Comparison of ENCODE assay signal across 20 mouse cellular contexts in the genomic region with DNA sequence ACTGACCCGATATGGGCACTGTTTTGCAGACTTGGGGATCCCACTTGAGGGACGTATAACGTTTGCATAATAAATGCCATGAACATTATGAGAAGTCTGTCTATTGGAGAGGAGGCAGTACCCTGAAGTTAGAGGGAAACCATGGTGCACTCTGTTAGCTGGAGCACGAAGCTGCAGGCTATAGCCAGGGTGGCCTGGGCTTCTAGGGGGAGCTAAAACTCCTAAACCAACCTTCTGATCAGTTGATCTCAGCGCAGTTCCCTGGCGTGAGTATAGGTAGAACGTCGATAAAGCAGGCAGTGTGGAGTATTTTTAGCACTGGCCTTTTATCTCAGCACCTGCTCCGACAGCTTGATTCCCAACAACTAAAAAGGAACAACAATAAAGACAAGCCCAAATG. TPM values are rescaled to one million over a fixed set of nuclear protein-coding genes. Genes with fewer than 3 reads are reported as not detected.
A peak's percentile ranks its signal among the peaks of the same experiment; 100 is the strongest.
DNase-seq lines count a peak whose midpoint lies in the region; ATAC-seq and TF ChIP-seq lines count a peak whose summit lies in the region.
"Had no signal": no experiment of that assay in that cellular context is flagged by ENCODE, and none has a peak within 500 bp of the region (broad histone marks: within the 10 kb centered on the region; RNA-seq: fewer than 3 reads in every experiment).

No protein-coding gene starts in this region.

- peak; percentile 17 for DNase-seq in right cerebral cortex, postnatal 25 days
- no peak for DNase-seq in right cerebral cortex, postnatal 36 days (ENCODE audit: low spot score in 2 of 2)
- DNase-seq in thymus, postnatal 10 days (ENCODE audit: low spot score in 2 of 2), result no peak
- no peak for DNase-seq in adrenal gland, postnatal 25 days
- DNase-seq: gastrocnemius, adult 2 months; heart, adult 18-20 months; kidney, adult 11 months; kidney, postnatal 10 days; lung, postnatal 14 days; right cerebral cortex, postnatal 14 days; thymus, postnatal 36 days had no signal

- peak overlapping the region; percentile 91 for H3K4me2 ChIP-seq in hindbrain, embryonic 15.5 days
- H3K4me2 ChIP-seq in hindbrain, embryonic 12.5 days (replicated peaks), result no peak overlapping the region
- H3K4me2 ChIP-seq: limb, embryonic 12.5 days had no signal

- H3K9me3 ChIP-seq in hindbrain, embryonic 15.5 days, result no peaks in the 10 kb centered on the region
- H3K9me3 ChIP-seq in hindbrain, embryonic 12.5 days (replicated peaks), result no peaks in the 10 kb centered on the region
- H3K9me3 ChIP-seq: limb, embryonic 12.5 days; megakaryocyte, embryonic 14.5 days had no signal

- no peaks in the 10 kb centered on the region for H3K36me3 ChIP-seq in hindbrain, embryonic 15.5 days
- H3K36me3 ChIP-seq in hindbrain, embryonic 12.5 days, result no peaks in the 10 kb centered on the region
- H3K36me3 ChIP-seq: limb, embryonic 12.5 days had no signal

- H3K4me3 ChIP-seq in hindbrain, embryonic 15.5 days, result peak overlapping the region; percentile 63; the same call in 1 of the 2 replicates
- no peak overlapping the region for H3K4me3 ChIP-seq in hindbrain, embryonic 12.5 days
- H3K4me3 ChIP-seq in cortical plate, adult 2 months (ENCODE audit: insufficient read depth, low read length), result peak overlapping the region; percentile 92
- peak overlapping the region; percentile 1; the same call in 1 of the 2 replicates for H3K4me3 ChIP-seq in olfactory bulb, adult 2 months (ENCODE audit: insufficient read depth, low read depth, low read length)
- H3K4me3 ChIP-seq: gastrocnemius, adult 2 months; limb, embryonic 12.5 days; megakaryocyte, embryonic 14.5 days had no signal

- no peak for TF ChIP-seq POLR2A in cortical plate, adult 2 months (IDR thresholded peaks at IDR 0.05; ENCODE audit: extremely low read depth, insufficient read depth, low read length)
- TF ChIP-seq POLR2A in olfactory bulb, adult 2 months (IDR thresholded peaks at IDR 0.05; ENCODE audit: insufficient read depth, low read depth, low read length), result no peak

- no peak for TF ChIP-seq CTCF in cortical plate, adult 2 months (IDR thresholded peaks at IDR 0.05; ENCODE audit: extremely low read depth, insufficient read depth, low read length)
- no peak for TF ChIP-seq CTCF in olfactory bulb, adult 2 months (IDR thresholded peaks at IDR 0.05; ENCODE audit: insufficient read depth, low read depth, low read length)

- no peak overlapping the region for H3K27ac ChIP-seq in hindbrain, embryonic 15.5 days (replicated peaks)
- no peak overlapping the region for H3K27ac ChIP-seq in hindbrain, embryonic 12.5 days
- no peak overlapping the region for H3K27ac ChIP-seq in cortical plate, adult 2 months (ENCODE audit: insufficient read depth, low read length)
- no peak overlapping the region for H3K27ac ChIP-seq in olfactory bulb, adult 2 months (ENCODE audit: insufficient read depth, low read depth, low read length)
- H3K27ac ChIP-seq: gastrocnemius, adult 2 months; limb, embryonic 12.5 days; liver, embryonic 14.5 days had no signal

- no peak for ATAC-seq in hindbrain, embryonic 15.5 days (ENCODE audit: low FRiP score, low read depth)
- ATAC-seq in hindbrain, embryonic 12.5 days (ENCODE audit: low FRiP score), result no peak
- ATAC-seq: forebrain, embryonic 16.5 days had no signal

- WGBS in hindbrain, embryonic 15.5 days, result 75% methylated on average over 9 of the region's 9 CpGs
- WGBS in hindbrain, embryonic 12.5 days, result 73% methylated on average over 9 of the region's 9 CpGs
- WGBS in olfactory bulb, adult 2 months, result 52% methylated on average over 9 of the region's 9 CpGs

- H3K9ac ChIP-seq in hindbrain, embryonic 15.5 days, result no peak overlapping the region
- H3K9ac ChIP-seq in hindbrain, embryonic 12.5 days, result no peak overlapping the region
- H3K9ac ChIP-seq: limb, embryonic 12.5 days; liver, embryonic 14.5 days had no signal

- H3K27me3 ChIP-seq in hindbrain, embryonic 15.5 days, result peaks cover 7% of the 10 kb centered on the region
- H3K27me3 ChIP-seq in hindbrain, embryonic 12.5 days, result peaks cover 40% of the 10 kb centered on the region

- H3K4me1 ChIP-seq in hindbrain, embryonic 15.5 days (replicated peaks), result peaks cover 34% of the 10 kb centered on the region
- H3K4me1 ChIP-seq in hindbrain, embryonic 12.5 days, result peaks cover 3% of the 10 kb centered on the region; the same call in 1 of the 2 replicates
- peaks cover 4% of the 10 kb centered on the region for H3K4me1 ChIP-seq in cortical plate, adult 2 months (ENCODE audit: control insufficient read depth, insufficient read depth, low read length)
- peaks cover 17% of the 10 kb centered on the region for H3K4me1 ChIP-seq in olfactory bulb, adult 2 months (ENCODE audit: control insufficient read depth, insufficient read depth, low read length)

RNA-seq across cellular contexts. Expression of a gene that starts 2.1 kb away (rescaled TPM):
- 3.3 and 3.6 TPM in 2 replicates for polyA plus RNA-seq in hindbrain, embryonic 15.5 days (2015; fragmentation: Nextera tagmentation; extraction: Ambion mirVana)
- polyA plus RNA-seq in hindbrain, embryonic 12.5 days (2016; fragmentation: Nextera tagmentation; extraction: Ambion mirVana), result 0.87 and 1.2 TPM in 2 replicates
- 30.9 and 31.3 TPM in 2 replicates for polyA plus RNA-seq in cortical plate, adult 2 months (2012; rRNA removed)
- 88.6 TPM in 1 of 2 replicates, not detected in the other for polyA plus RNA-seq in olfactory bulb, adult 2 months (2012; ENCODE audit: insufficient read depth, insufficient read length, low replicate concordance, missing spikeins)
- total RNA-seq in adrenal gland, postnatal 25 days (2021), result 0.14 and 0.30 TPM in 2 replicates
- total RNA-seq: gastrocnemius, adult 2 months; hematopoietic stem cell, adult 5-6 weeks had no signal

RNA-seq across cellular contexts. Expression of a gene that starts 54.8 kb away (rescaled TPM):
- 32.9 and 41.8 TPM in 2 replicates for polyA plus RNA-seq in hindbrain, embryonic 15.5 days (2015; fragmentation: Nextera tagmentation; extraction: Ambion mirVana)
- polyA plus RNA-seq in hindbrain, embryonic 12.5 days (2016; fragmentation: Nextera tagmentation; extraction: Ambion mirVana), result 28.3 and 32.6 TPM in 2 replicates
- 30.0 and 32.3 TPM in 2 replicates for polyA plus RNA-seq in cortical plate, adult 2 months (2012; rRNA removed)
- not detected in 2 replicates for polyA plus RNA-seq in olfactory bulb, adult 2 months (2012; ENCODE audit: insufficient read depth, insufficient read length, low replicate concordance, missing spikeins)
- total RNA-seq in adrenal gland, postnatal 25 days (2021), result 40.6 and 46.7 TPM in 2 replicates
